16 mouse cellular contexts compared by ENCODE assay signal in the genomic region with DNA sequence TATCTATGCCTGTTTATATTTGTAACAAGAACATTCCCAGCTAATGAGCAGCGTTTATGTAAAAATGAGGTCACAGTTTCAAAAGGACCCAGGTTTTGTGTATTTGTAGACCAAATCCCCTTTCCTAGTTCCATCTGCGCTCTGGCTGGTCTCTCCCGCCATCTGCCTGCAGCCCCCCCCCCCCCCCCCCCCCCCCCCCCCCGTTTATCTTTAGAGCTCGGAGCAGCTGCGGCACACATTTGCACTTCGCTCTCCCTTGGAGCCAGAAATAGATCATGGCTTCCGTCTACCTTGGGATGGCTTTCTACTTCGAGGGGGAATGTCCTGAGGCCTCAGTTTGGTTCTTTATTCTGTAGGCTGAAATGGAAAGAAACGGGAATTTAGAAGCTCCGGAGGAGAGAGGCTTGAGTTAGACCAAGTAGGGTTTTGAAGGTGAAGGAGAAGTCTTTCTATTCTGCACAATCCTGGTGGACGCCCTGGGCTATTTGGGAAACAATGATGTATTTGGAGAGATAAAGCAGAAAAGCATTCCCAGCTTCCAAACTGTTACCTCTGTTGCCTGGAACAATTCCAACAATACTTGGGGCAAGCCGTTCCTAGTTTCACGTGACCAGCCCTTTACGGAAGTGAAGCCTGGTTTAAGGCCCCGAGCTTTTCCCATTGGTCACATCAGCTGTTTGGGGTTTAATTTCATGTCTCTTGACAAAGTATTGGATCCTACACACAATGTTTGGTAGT. TPM values are rescaled to one million over a fixed set of nuclear protein-coding genes. Genes with fewer than 3 reads are reported as not detected.
DNase-seq lines count a peak whose midpoint lies in the region; ATAC-seq and TF ChIP-seq lines count a peak whose summit lies in the region.
"Had no signal": no experiment of that assay in that cellular context is flagged by ENCODE, and none has a peak within 500 bp of the region (broad histone marks: within the 10 kb centered on the region; RNA-seq: fewer than 3 reads in every experiment).

No protein-coding gene starts in this region.

- H3K27ac ChIP-seq in heart, embryonic 10.5 days: peak overlapping the region; percentile 73
- H3K27ac ChIP-seq in left cerebral cortex, adult 2 months: peak overlapping the region; percentile 17; the same call in 1 of the 2 replicates
- H3K27ac ChIP-seq in forebrain, embryonic 14.5 days (ENCODE audit: low read depth, low read length): peak overlapping the region; percentile 65
- H3K27ac ChIP-seq in kidney, embryonic 16.5 days (ENCODE audit: low read length): no peak overlapping the region
- H3K27ac ChIP-seq: limb, embryonic 12.5 days had no signal

- ATAC-seq in forebrain, embryonic 14.5 days: peak; percentile 46
- no peak for ATAC-seq in kidney, embryonic 16.5 days (ENCODE audit: low FRiP score, low TSS enrichment)
- ATAC-seq: inflammation-experienced regulatory T-cells, adult 6 months had no signal

- no peak overlapping the region for H3K9ac ChIP-seq in forebrain, embryonic 14.5 days (ENCODE audit: low read length)
- H3K9ac ChIP-seq in kidney, embryonic 16.5 days (replicated peaks; ENCODE audit: low read length): no peak overlapping the region
- H3K9ac ChIP-seq: limb, embryonic 12.5 days had no signal

- no peak overlapping the region for H3K4me3 ChIP-seq in heart, embryonic 10.5 days
- H3K4me3 ChIP-seq in left cerebral cortex, adult 2 months: no peak overlapping the region
- H3K4me3 ChIP-seq in forebrain, embryonic 14.5 days (ENCODE audit: low read depth, low read length): no peak overlapping the region
- no peak overlapping the region for H3K4me3 ChIP-seq in kidney, embryonic 16.5 days (ENCODE audit: low read length)
- H3K4me3 ChIP-seq: limb, embryonic 12.5 days had no signal

- TF ChIP-seq CTCF in left cerebral cortex, adult 2 months (IDR thresholded peaks at IDR 0.05): no peak

- H3K9me3 ChIP-seq in heart, embryonic 10.5 days: no peaks in the 10 kb centered on the region
- no peaks in the 10 kb centered on the region for H3K9me3 ChIP-seq in forebrain, embryonic 14.5 days (replicated peaks; ENCODE audit: control insufficient read depth, low read length)
- no peaks in the 10 kb centered on the region for H3K9me3 ChIP-seq in kidney, embryonic 16.5 days (ENCODE audit: low read length)
- H3K9me3 ChIP-seq: limb, embryonic 12.5 days had no signal

- no peaks in the 10 kb centered on the region for H3K27me3 ChIP-seq in heart, embryonic 10.5 days (ENCODE audit: insufficient read depth, poor library complexity, severe bottlenecking)
- H3K27me3 ChIP-seq in forebrain, embryonic 14.5 days (replicated peaks; ENCODE audit: control insufficient read depth, insufficient read depth, low read length): no peaks in the 10 kb centered on the region
- H3K27me3 ChIP-seq in kidney, embryonic 16.5 days (ENCODE audit: insufficient read depth, low read length): no peaks in the 10 kb centered on the region

- H3K4me2 ChIP-seq in forebrain, embryonic 14.5 days (ENCODE audit: low read length): no peak overlapping the region
- H3K4me2 ChIP-seq in kidney, embryonic 16.5 days (replicated peaks; ENCODE audit: low read depth, low read length): no peak overlapping the region
- H3K4me2 ChIP-seq: limb, embryonic 12.5 days had no signal

- intact Hi-C loops in heart, postnatal 14 days (cut with DNase I): no loop called here
- intact Hi-C loops in left cerebral cortex, adult 2 months (cut with DNase I): no loop called here
- intact Hi-C loops in left cerebral cortex, postnatal 36 days (cut with DNase I): no loop called here

- DNase-seq in heart, embryonic 10.5 days (ENCODE audit: low spot score): no peak
- no peak for DNase-seq in heart, postnatal 14 days
- DNase-seq in left cerebral cortex, adult 2 months (ENCODE audit: extremely low spot score in 1 of 2, low spot score in 2 of 2): no peak
- no peak for DNase-seq in left cerebral cortex, postnatal 36 days (ENCODE audit: low spot score in 2 of 2)
- peak; percentile 56 for DNase-seq in R1 (ENCODE audit: low read depth, low spot score)
- peak; percentile 71 for DNase-seq in forebrain, embryonic 14.5 days (ENCODE audit: low spot score)
- DNase-seq in ovary, adult 18-20 months (ENCODE audit: low spot score): no peak
- DNase-seq: thymus, adult 18-20 months had no signal

- peaks cover 9% of the 10 kb centered on the region; the same call in 1 of the 2 replicates for H3K4me1 ChIP-seq in heart, embryonic 10.5 days
- peaks cover 3% of the 10 kb centered on the region; the same call in 1 of the 2 replicates for H3K4me1 ChIP-seq in forebrain, embryonic 14.5 days (ENCODE audit: control insufficient read depth, insufficient read depth, low read length)
- no peaks in the 10 kb centered on the region for H3K4me1 ChIP-seq in kidney, embryonic 16.5 days (ENCODE audit: insufficient read depth, low read length)

- WGBS in heart, embryonic 10.5 days: 48% methylated on average over 15 of the region's 16 CpGs
- WGBS in forebrain, embryonic 14.5 days: 61% methylated on average over 13 of the region's 16 CpGs
- 70% methylated on average over 14 of the region's 16 CpGs for WGBS in kidney, embryonic 16.5 days

- H3K36me3 ChIP-seq in heart, embryonic 10.5 days: no peaks in the 10 kb centered on the region
- no peaks in the 10 kb centered on the region for H3K36me3 ChIP-seq in forebrain, embryonic 14.5 days (ENCODE audit: control insufficient read depth, insufficient read depth, low read length)
- H3K36me3 ChIP-seq in kidney, embryonic 16.5 days (ENCODE audit: insufficient read depth, low read length): no peaks in the 10 kb centered on the region
- H3K36me3 ChIP-seq: limb, embryonic 12.5 days had no signal

RNA-seq across cellular contexts. Expression of a gene that starts 6.3 kb away (rescaled TPM):
- 0.53 and 0.92 TPM in 2 replicates for polyA plus RNA-seq in heart, embryonic 10.5 days (2016; fragmentation: Nextera tagmentation; extraction: Ambion mirVana)
- total RNA-seq in heart, postnatal 14 days (2021): 1 to 10 TPM; 4.7 to 5.1 TPM
- total RNA-seq in left cerebral cortex, adult 2 months (2021): 1 to 10 TPM in 1 of 2 experiments, under 1 TPM in 1; 0.87 to 1.1 TPM
- total RNA-seq in left cerebral cortex, postnatal 36 days (2021): 1 to 10 TPM; 1.2 to 1.7 TPM
- polyA plus RNA-seq in forebrain, embryonic 14.5 days (2014; fragmentation: Nextera tagmentation; extraction: Ambion mirVana): 0.36 and 0.45 TPM in 2 replicates
- polyA plus RNA-seq in kidney, embryonic 16.5 days (2015; fragmentation: Nextera tagmentation; extraction: Ambion mirVana): 1.1 and 1.3 TPM in 2 replicates
- total RNA-seq: common myeloid progenitor, adult 5-6 weeks had no signal
- polyA plus RNA-seq: inflammation-experienced regulatory T-cells, adult 6 months had no signal

RNA-seq across cellular contexts. Expression of a gene that starts 9.2 kb away (rescaled TPM):
- polyA plus RNA-seq in heart, embryonic 10.5 days (2016; fragmentation: Nextera tagmentation; extraction: Ambion mirVana): 0.16 and 0.23 TPM in 2 replicates
- total RNA-seq in heart, postnatal 14 days (2021): 1 to 10 TPM; 5.0 to 6.1 TPM
- total RNA-seq in left cerebral cortex, adult 2 months (2021): under 1 TPM; 0.63 to 1.00 TPM
- 1 to 10 TPM in 1 of 2 experiments, under 1 TPM in 1; 0.62 to 1.1 TPM for total RNA-seq in left cerebral cortex, postnatal 36 days (2021)
- polyA plus RNA-seq in forebrain, embryonic 14.5 days (2014; fragmentation: Nextera tagmentation; extraction: Ambion mirVana): 0.06 TPM in 1 of 2 replicates, not detected in the other
- 0.17 and 0.20 TPM in 2 replicates for polyA plus RNA-seq in kidney, embryonic 16.5 days (2015; fragmentation: Nextera tagmentation; extraction: Ambion mirVana)
- total RNA-seq: common myeloid progenitor, adult 5-6 weeks had no signal

RNA-seq across cellular contexts. Expression of a gene that starts 10.6 kb away (rescaled TPM):
- not detected in 2 replicates for polyA plus RNA-seq in heart, embryonic 10.5 days (2016; fragmentation: Nextera tagmentation; extraction: Ambion mirVana)
- not detected for total RNA-seq in heart, postnatal 14 days (2021)
- total RNA-seq in left cerebral cortex, adult 2 months (2021): not detected
- total RNA-seq in left cerebral cortex, postnatal 36 days (2021): not detected
- not detected in 2 replicates for polyA plus RNA-seq in forebrain, embryonic 14.5 days (2014; fragmentation: Nextera tagmentation; extraction: Ambion mirVana)
- polyA plus RNA-seq in kidney, embryonic 16.5 days (2015; fragmentation: Nextera tagmentation; extraction: Ambion mirVana): not detected in 2 replicates
- total RNA-seq: common myeloid progenitor, adult 5-6 weeks; layer of hippocampus, adult 18-20 months had no signal
- polyA plus RNA-seq: frontal cortex, adult 2 months; inflammation-experienced regulatory T-cells, adult 6 months; limb, embryonic 12.5 days; small intestine, adult 2 months had no signal

RNA-seq across cellular contexts. Expression of a gene that starts 20.1 kb away (rescaled TPM):
- polyA plus RNA-seq in heart, embryonic 10.5 days (2016; fragmentation: Nextera tagmentation; extraction: Ambion mirVana): not detected in 2 replicates
- total RNA-seq in heart, postnatal 14 days (2021): not detected
- total RNA-seq in left cerebral cortex, adult 2 months (2021): not detected
- total RNA-seq in left cerebral cortex, postnatal 36 days (2021): not detected
- not detected in 2 replicates for polyA plus RNA-seq in forebrain, embryonic 14.5 days (2014; fragmentation: Nextera tagmentation; extraction: Ambion mirVana)
- not detected in 2 replicates for polyA plus RNA-seq in kidney, embryonic 16.5 days (2015; fragmentation: Nextera tagmentation; extraction: Ambion mirVana)
- total RNA-seq: common myeloid progenitor, adult 5-6 weeks; layer of hippocampus, adult 18-20 months had no signal
- polyA plus RNA-seq: frontal cortex, adult 2 months; inflammation-experienced regulatory T-cells, adult 6 months; lung, embryonic 16.5 days; small intestine, adult 2 months had no signal

RNA-seq across cellular contexts. Expression of a gene that starts 50.1 kb away (rescaled TPM):
- not detected in 2 replicates for polyA plus RNA-seq in heart, embryonic 10.5 days (2016; fragmentation: Nextera tagmentation; extraction: Ambion mirVana)
- total RNA-seq in heart, postnatal 14 days (2021): not detected
- not detected for total RNA-seq in left cerebral cortex, adult 2 months (2021)
- total RNA-seq in left cerebral cortex, postnatal 36 days (2021): not detected
- polyA plus RNA-seq in forebrain, embryonic 14.5 days (2014; fragmentation: Nextera tagmentation; extraction: Ambion mirVana): not detected in 2 replicates
- not detected in 2 replicates for polyA plus RNA-seq in kidney, embryonic 16.5 days (2015; fragmentation: Nextera tagmentation; extraction: Ambion mirVana)
- total RNA-seq: common myeloid progenitor, adult 5-6 weeks; layer of hippocampus, adult 18-20 months had no signal
- polyA plus RNA-seq: frontal cortex, adult 2 months; inflammation-experienced regulatory T-cells, adult 6 months; limb, embryonic 12.5 days; lung, embryonic 16.5 days; small intestine, adult 2 months had no signal

Comparison
In these comparisons a context has a peak if more than half of its experiments do, and no peak if none do; other contexts are left out.
1. DNase-seq: peak in R1 (single experiment) and forebrain, embryonic 14.5 days (single experiment); none in heart, embryonic 10.5 days (single experiment), heart, postnatal 14 days (0 of 2), left cerebral cortex, adult 2 months (0 of 2), left cerebral cortex, postnatal 36 days (0 of 2) and ovary, adult 18-20 months (single experiment).